Mouse (Mus musculus) liver, adult 2 months (tissue): Measurements from ENCODE around the gene Stard3nl. TPM values are rescaled to one million over a fixed set of nuclear protein-coding genes. Genes with fewer than 3 reads are reported as not detected.
"Not testable (repeated sequence)": the region's sequence is repeated elsewhere in the genome, so short reads cannot be mapped to it uniquely, and the experiment has no call there.

ENCODE experiments used
- DNase-seq: peaks from one replicate; pipeline ENCODE4 v3.0.0-alpha.2; 2011; ENCODE audit warnings: low read depth, low spot score; ENCODE audit errors: extremely low read depth
- H3K27ac ChIP-seq: fragments of 200-500 bp; replicated peaks from 2 replicates; pipeline ENCODE4 v1.5.1; 2012; ENCODE audit warnings: low read depth, mild to moderate bottlenecking, control low read depth, inconsistent platforms, low read length; ENCODE audit not compliant: insufficient read depth
- H3K27me3 ChIP-seq: fragments of 200-500 bp; 2 replicates; pipeline ENCODE4 v1.6.1; 2012; ENCODE audit warnings: mild to moderate bottlenecking, moderate library complexity, low read length, inconsistent platforms; ENCODE audit not compliant: control insufficient read depth, insufficient read depth
- H3K36me3 ChIP-seq: fragments of 200-500 bp; 2 replicates; pipeline ENCODE4 v1.6.1; 2012; ENCODE audit warnings: low read length, inconsistent platforms; ENCODE audit not compliant: control insufficient read depth, insufficient read depth
- H3K4me1 ChIP-seq: fragments of 200-500 bp; 2 replicates; pipeline ENCODE4 v1.6.1; 2011; ENCODE audit warnings: low read length; ENCODE audit not compliant: control insufficient read depth, insufficient read depth
- H3K4me3 ChIP-seq: fragments of 200-500 bp; 2 replicates; pipeline ENCODE4 v1.5.1; 2011; ENCODE audit warnings: low read depth, mild to moderate bottlenecking, control low read depth, low read length, moderate library complexity; ENCODE audit not compliant: insufficient read depth
- H3K79me2 ChIP-seq: fragments of 200-500 bp; 2 replicates; pipeline ENCODE4 v1.6.1; 2012; ENCODE audit warnings: inconsistent platforms, mild to moderate bottlenecking, low read length, moderate library complexity; ENCODE audit not compliant: control insufficient read depth, insufficient read depth
- H3K9ac ChIP-seq: fragments of 200-500 bp; 2 replicates; pipeline ENCODE4 v1.6.1; 2012; ENCODE audit warnings: low read depth, mild to moderate bottlenecking, control low read depth, inconsistent platforms, low read length
- CTCF ChIP-seq: fragments of 200-500 bp; IDR thresholded peaks from 2 replicates; pipeline ENCODE4 v1.5.1; 2011; ENCODE audit warnings: low read depth, low read length, control low read depth
- POLR2A ChIP-seq: fragments of 200-500 bp; IDR thresholded peaks from 2 replicates; pipeline ENCODE4 v1.6.1; 2011; ENCODE audit warnings: low read length, control low read depth; ENCODE audit not compliant: insufficient read depth; ENCODE audit errors: extremely low read depth
- WGBS: fragments of 180-500 bp; shearing (Covaris S2); methylation state at CpG from one replicate; pipeline ENCODE4 v1.1.7; 2018; 5-methylcytosine and 5-hydroxymethylcytosine counted together
- polyA plus RNA-seq: library from polyadenylated mRNA; depleted of rRNA; stranded (reverse); fragments of >200 nt; gene quantifications from 2 replicates; pipeline ENCODE4 v1.2.3, GENCODE M21; 2012
- total RNA-seq: library from RNA; depleted of rRNA; stranded (reverse); fragments of >200 nt; gene quantifications from 2 replicates; pipeline ENCODE4 v1.2.3, GENCODE M21; 2014

The Stard3nl gene
- total and polyA plus RNA-seq, 2 experiments: 6.9 to 15.0 TPM

GRCm38 (mm10) chr13:19362358-19362757 is 33.2 kb downstream of the Stard3nl start:
- Histone ChIP-seq H3K4me3 (no peak overlapping the region), H3K36me3 (peaks cover 5% of the 10 kb centered on the region; the same call in 1 of the 2 replicates), H3K27ac (no peak overlapping the region), H3K4me1 (peaks cover 6% of the 10 kb centered on the region; the same call in 1 of the 2 replicates), H3K9ac (no peak overlapping the region), H3K79me2 (no peaks in the 10 kb centered on the region), H3K27me3 (no peaks in the 10 kb centered on the region)
- peak; percentile 21 for DNase-seq
- TF ChIP-seq CTCF (peak; percentile 67), POLR2A (no peak)
- 70% methylated on average over 6 of the region's 6 CpGs for WGBS

GRCm38 (mm10) chr13:19358027-19358426 is 37.6 kb downstream of the Stard3nl start:
- no peak for DNase-seq
- Histone ChIP-seq H3K27ac (no peak overlapping the region), H3K4me3 (no peak overlapping the region), H3K27me3 (no peaks in the 10 kb centered on the region), H3K36me3 (peaks cover 8% of the 10 kb centered on the region; the same call in 1 of the 2 replicates), H3K9ac (no peak overlapping the region), H3K4me1 (no peaks in the 10 kb centered on the region), H3K79me2 (no peaks in the 10 kb centered on the region)
- WGBS: 86% methylated on average over 5 of the region's 5 CpGs
- TF ChIP-seq CTCF: no peak
- TF ChIP-seq POLR2A: no peak

DNA sequence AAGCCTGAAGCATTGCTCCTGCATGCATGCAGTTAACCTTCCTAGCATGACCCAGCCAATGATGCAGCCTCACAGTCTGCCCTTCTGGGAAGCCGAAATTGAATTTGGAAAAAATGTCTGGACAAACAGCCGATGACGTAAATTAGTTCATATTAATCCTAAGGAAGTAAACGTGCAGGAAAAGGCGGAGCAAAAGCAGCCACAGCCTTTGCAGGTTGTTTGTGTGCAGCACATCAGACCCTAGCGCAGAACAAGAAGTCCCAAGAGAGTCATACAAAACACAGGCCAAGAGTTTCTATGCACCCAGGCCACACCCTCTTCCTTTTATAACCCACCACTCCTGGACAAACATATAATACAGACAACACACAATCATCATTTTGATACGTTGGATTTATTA is 38.3 kb downstream of the Stard3nl start:
- Histone ChIP-seq H3K36me3 (peaks cover 8% of the 10 kb centered on the region; the same call in 1 of the 2 replicates), H3K27me3 (no peaks in the 10 kb centered on the region), H3K4me1 (no peaks in the 10 kb centered on the region), H3K79me2 (no peaks in the 10 kb centered on the region), H3K4me3 (no peak overlapping the region), H3K27ac (no peak overlapping the region), H3K9ac (no peak overlapping the region)
- WGBS: 93% methylated on average over 7 of the region's 7 CpGs
- DNase-seq: no peak
- no peak for TF ChIP-seq POLR2A
- TF ChIP-seq CTCF: no peak

DNA sequence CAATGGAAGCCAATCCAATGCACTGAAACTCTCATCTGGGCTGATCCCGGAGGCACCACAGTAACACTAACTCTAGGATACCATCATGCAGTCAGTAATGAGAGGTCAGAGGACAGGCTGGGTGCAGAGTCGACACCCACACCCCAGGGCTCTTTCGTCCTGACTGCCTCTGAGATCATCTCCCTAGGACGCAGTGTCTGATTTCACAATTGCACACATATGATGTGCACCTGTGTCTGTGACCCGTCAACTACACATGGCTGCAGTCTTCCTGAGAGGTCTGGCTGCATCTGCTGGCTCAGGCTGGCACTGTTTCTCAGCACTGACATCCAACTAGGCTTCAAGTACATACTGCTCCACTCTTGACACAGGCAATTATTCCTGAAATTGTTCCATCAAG is 38.9 kb downstream of the Stard3nl start:
- no peaks in the 10 kb centered on the region for H3K4me1 ChIP-seq
- no peaks in the 10 kb centered on the region for H3K27me3 ChIP-seq
- H3K79me2 ChIP-seq: no peaks in the 10 kb centered on the region
- no peak overlapping the region for H3K9ac ChIP-seq
- peaks cover 8% of the 10 kb centered on the region; the same call in 1 of the 2 replicates for H3K36me3 ChIP-seq
- no peak overlapping the region for H3K4me3 ChIP-seq
- DNase-seq: no peak
- H3K27ac ChIP-seq: no peak overlapping the region
- WGBS: 86% methylated on average over 5 of the region's 5 CpGs
- TF ChIP-seq POLR2A (no peak), CTCF (no peak)

DNA sequence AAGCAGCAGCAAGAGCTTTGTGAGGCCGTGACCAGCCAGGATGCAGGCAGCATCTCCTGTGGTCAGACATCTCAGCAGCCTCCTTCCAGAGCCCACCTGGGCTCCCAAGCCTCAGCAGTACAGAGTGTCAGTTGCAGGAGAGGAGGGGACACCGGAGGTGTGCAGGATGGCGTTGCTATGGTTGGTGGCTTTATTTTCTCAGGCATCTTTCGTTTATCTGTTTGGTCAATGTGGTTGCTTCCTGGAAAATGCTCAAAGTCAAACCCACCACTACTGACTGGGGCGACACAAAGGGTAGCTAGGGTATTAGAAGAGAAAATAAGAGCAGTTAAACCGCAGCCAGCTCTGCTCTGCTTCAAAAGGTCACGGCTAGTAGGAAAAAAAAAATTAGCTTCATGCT is 39.5 kb downstream of the Stard3nl start:
- no peak overlapping the region for H3K4me3 ChIP-seq
- H3K27ac ChIP-seq: no peak overlapping the region
- peaks cover 8% of the 10 kb centered on the region; the same call in 1 of the 2 replicates for H3K36me3 ChIP-seq
- TF ChIP-seq CTCF (no peak), POLR2A (no peak)
- DNase-seq: no peak
- no peaks in the 10 kb centered on the region for H3K4me1 ChIP-seq
- H3K79me2 ChIP-seq: no peaks in the 10 kb centered on the region
- no peaks in the 10 kb centered on the region for H3K27me3 ChIP-seq
- H3K9ac ChIP-seq: no peak overlapping the region
- 87% methylated on average over 7 of the region's 7 CpGs for WGBS

- Histone ChIP-seq H3K9ac (no peak overlapping the region), H3K27me3 (no peaks in the 10 kb centered on the region), H3K4me1 (no peaks in the 10 kb centered on the region), H3K4me3 (no peak overlapping the region), H3K79me2 (no peaks in the 10 kb centered on the region), H3K36me3 (peaks cover 4% of the 10 kb centered on the region; the same call in 1 of the 2 replicates), H3K27ac (no peak overlapping the region)
- 89% methylated on average over 3 of the region's 3 CpGs for WGBS
- DNase-seq: no peak
- TF ChIP-seq CTCF (no peak), POLR2A (no peak)
Measured at GRCm38 (mm10) chr13:19352795-19353194, 42.8 kb downstream of the Stard3nl start.

GRCm38 (mm10) chr13:19340356-19340755 is 55.2 kb downstream of the Stard3nl start:
- H3K36me3 ChIP-seq, H3K27me3 ChIP-seq, H3K9ac ChIP-seq, H3K27ac ChIP-seq, H3K4me3 ChIP-seq, H3K79me2 ChIP-seq, H3K4me1 ChIP-seq, DNase-seq: not testable (repeated sequence)
- 72% methylated on average over 1 of the region's 1 CpGs for WGBS

GRCm38 (mm10) chr13:19336310-19336709 is 59.3 kb downstream of the Stard3nl start:
- H3K27ac ChIP-seq, H3K9ac ChIP-seq, H3K36me3 ChIP-seq, DNase-seq, H3K27me3 ChIP-seq, H3K4me3 ChIP-seq, H3K79me2 ChIP-seq, H3K4me1 ChIP-seq: not testable (repeated sequence)
- 71% methylated on average over 1 of the region's 1 CpGs for WGBS
